Mouse (Mus musculus): ENCODE results near the gene Calu.
"Not testable (repeated sequence)": the region's sequence is repeated elsewhere in the genome, so short reads cannot be mapped to it uniquely, and the experiment has no call there.

The Calu gene

GRCm38 (mm10) chr6:29362246-29363128, 14.6 kb downstream of the Calu start:
- no peak for DNase-seq (ENCODE audit: low spot score in 2 of 2)

GRCm38 (mm10) chr6:29363129-29363515, 15.3 kb downstream of the Calu start:
- DNase-seq (ENCODE audit: low spot score in 2 of 2): no peak

- no peak for DNase-seq (ENCODE audit: low spot score in 2 of 2)
Observed at GRCm38 (mm10) chr6:29365277-29365676, 17.4 kb downstream of the Calu start.

GRCm38 (mm10) chr6:29377386-29377785, 29.5 kb downstream of the Calu start:
- DNase-seq (ENCODE audit: low spot score in 2 of 2): no peak

GRCm38 (mm10) chr6:29378678-29379077, 30.8 kb downstream of the Calu start:
- no peak for DNase-seq (ENCODE audit: low spot score in 2 of 2)

- DNase-seq (ENCODE audit: low spot score in 2 of 2): no peak
Observed at GRCm38 (mm10) chr6:29379954-29380353, 32.1 kb downstream of the Calu start.

GRCm38 (mm10) chr6:29382442-29382841, 34.6 kb downstream of the Calu start:
- DNase-seq (ENCODE audit: low spot score in 2 of 2): no peak

GRCm38 (mm10) chr6:29388052-29388518, 40.2 kb downstream of the Calu start, which contains the start of gene Opn1sw:
TSS of gene Opn1sw (minus strand) at chr6:29388468.
- no peak for DNase-seq (ENCODE audit: low spot score in 2 of 2)

GRCm38 (mm10) chr6:29388606-29389080, 40.8 kb downstream of the Calu start:
- DNase-seq (ENCODE audit: low spot score in 2 of 2): peak; percentile 93

GRCm38 (mm10) chr6:29389425-29389824, 41.6 kb downstream of the Calu start:
- no peak for DNase-seq (ENCODE audit: low spot score in 2 of 2)

GRCm38 (mm10) chr6:29390500-29390899, 42.6 kb downstream of the Calu start:
- not testable (repeated sequence) for DNase-seq (ENCODE audit: low spot score in 2 of 2)

- not testable (repeated sequence) for DNase-seq (ENCODE audit: low spot score in 2 of 2)
Observed at GRCm38 (mm10) chr6:29391241-29391640, 43.4 kb downstream of the Calu start.

GRCm38 (mm10) chr6:29391802-29392201, 43.9 kb downstream of the Calu start:
- DNase-seq (ENCODE audit: low spot score in 2 of 2): no peak

- no peak for DNase-seq (ENCODE audit: low spot score in 2 of 2)
Observed at GRCm38 (mm10) chr6:29394286-29394685, 46.4 kb downstream of the Calu start.

GRCm38 (mm10) chr6:29395910-29396713, 48.2 kb downstream of the Calu start, which contains the start of gene Ccdc136:
TSS of gene Ccdc136 (plus strand) at chr6:29396309.
- DNase-seq (ENCODE audit: low spot score in 2 of 2): peak; percentile 84 to 87

- DNase-seq (ENCODE audit: low spot score in 2 of 2): peak; percentile 48 to 52
Observed at GRCm38 (mm10) chr6:29396714-29397540, 49.1 kb downstream of the Calu start.

GRCm38 (mm10) chr6:29397575-29397974, 49.7 kb downstream of the Calu start:
- peak; percentile 71 to 76 for DNase-seq (ENCODE audit: low spot score in 2 of 2)

- no peak for DNase-seq (ENCODE audit: low spot score in 2 of 2)
Observed at GRCm38 (mm10) chr6:29399851-29400250, 52.0 kb downstream of the Calu start.

- no peak for DNase-seq (ENCODE audit: low spot score in 2 of 2)
Observed at GRCm38 (mm10) chr6:29402693-29403342, 54.9 kb downstream of the Calu start.

- DNase-seq (ENCODE audit: low spot score in 2 of 2): peak in 1 of 2 experiments; percentile 60
Observed at GRCm38 (mm10) chr6:29406412-29406811, 58.5 kb downstream of the Calu start.

- DNase-seq (ENCODE audit: low spot score in 2 of 2): no peak
Observed at GRCm38 (mm10) chr6:29415446-29415845, 67.6 kb downstream of the Calu start.

Data from right cerebral cortex, postnatal 10 days (tissue).